Mouse (Mus musculus) neural tube, postnatal 0 days (tissue): ENCODE data around the gene Baz1b. TPM values are rescaled to one million over a fixed set of nuclear protein-coding genes. Genes with fewer than 3 reads are reported as not detected.

ENCODE experiments used
- microRNA-seq: library from miRNA; unstranded; fragments of <30 nt; microRNA quantifications from one replicate; pipeline ENCODE4, GENCODE M21; 2016
- polyA plus RNA-seq: library from polyadenylated mRNA; unstranded; fragments of >200 nt; fragmentation: Nextera tagmentation; extraction: Ambion mirVana; gene quantifications from 2 replicates; pipeline ENCODE4 v1.2.1, GENCODE M21; 2015

Gene Baz1b
- 16.2 and 17.8 TPM in 2 replicates for polyA plus RNA-seq

GRCm38 (mm10) chr5:135186621-135187348 lies at the start of gene Baz1b:
Gene Baz1b, plus strand, starts transcription at chr5:135187264.

GRCm38 (mm10) chr5:135149053-135149819 lies 37.8 kb upstream of the Baz1b start, which contains the start of gene Tbl2:
Gene Tbl2, plus strand, starts transcription at chr5:135149657.

GRCm38 (mm10) chr5:135168063-135169062 lies 18.7 kb upstream of the Baz1b start, which contains the start of gene Bcl7b:
Gene Bcl7b, plus strand, starts transcription at chr5:135168283.

GRCm38 (mm10) chr5:135251079-135251454 lies 64.0 kb downstream of the Baz1b start, which contains the start of gene Fzd9:
Gene Fzd9, minus strand, starts transcription at chr5:135251230.

Small RNAs within 50 kb of the gene (microRNA-seq; reads per million reads assigned to microRNA genes)
- not detected for gene Gm25315

Other genes starting within 250 kb of the Baz1b start
- gene Cldn4, start 240.3 kb upstream of the Baz1b start, polyA plus RNA-seq, result 0.20 TPM in 1 of 2 replicates, not detected in the other
- 3.1 and 3.5 TPM in 2 replicates for gene Cldn3, start 201.1 kb upstream of the Baz1b start, polyA plus RNA-seq
- 86.7 and 87.9 TPM in 2 replicates for gene Abhd11, start 178.1 kb upstream of the Baz1b start, polyA plus RNA-seq
- gene Stx1a, start 163.8 kb upstream of the Baz1b start, polyA plus RNA-seq, result 122 and 146 TPM in 2 replicates
- gene Dnajc30, start 123.1 kb upstream of the Baz1b start, polyA plus RNA-seq, result 44.7 and 47.5 TPM in 2 replicates
- 65.6 and 67.6 TPM in 2 replicates for gene Bud23, start 122.3 kb upstream of the Baz1b start, polyA plus RNA-seq
- gene Vps37d, start 109.0 kb upstream of the Baz1b start, polyA plus RNA-seq, result 34.3 and 36.6 TPM in 2 replicates
- gene Mlxipl, start 97.4 kb upstream of the Baz1b start, polyA plus RNA-seq, result 0.76 and 1.1 TPM in 2 replicates
- 10.6 and 12.5 TPM in 2 replicates for gene Tbl2, start 37.6 kb upstream of the Baz1b start, polyA plus RNA-seq
- 38.0 and 40.4 TPM in 2 replicates for gene Bcl7b, start 19.0 kb upstream of the Baz1b start, polyA plus RNA-seq
- gene Fzd9, start 64.0 kb downstream of the Baz1b start, polyA plus RNA-seq, result 19.2 and 20.2 TPM in 2 replicates
- gene Fkbp6, start 162.8 kb downstream of the Baz1b start, polyA plus RNA-seq, result 0.65 TPM in 1 of 2 replicates, not detected in the other
- 0.10 and 0.20 TPM in 2 replicates for gene Trim50, start 166.0 kb downstream of the Baz1b start, polyA plus RNA-seq
- 20.3 and 22.7 TPM in 2 replicates for gene Nsun5, start 182.7 kb downstream of the Baz1b start, polyA plus RNA-seq
- 8.0 and 9.4 TPM in 2 replicates for gene Pom121, start 207.3 kb downstream of the Baz1b start, polyA plus RNA-seq